Mouse (Mus musculus) CH12.LX (cell line): ENCODE results near the gene Cox17. TPM values are rescaled to one million over a fixed set of nuclear protein-coding genes. Genes with fewer than 3 reads are reported as not detected.

Source experiments
- DNase-seq: peaks from one replicate; pipeline ENCODE4 v3.0.0-alpha.2; 2013; ENCODE audit errors: extremely low read depth
- H3K27ac ChIP-seq: 2 replicates; pipeline ENCODE4 v1.5.1; 2012; ENCODE audit warnings: low read depth, mild to moderate bottlenecking, control low read depth, moderate library complexity; ENCODE audit not compliant: insufficient read depth
- H3K27me3 ChIP-seq: replicated peaks from 2 replicates; pipeline ENCODE3; 2012; ENCODE audit warnings: inconsistent platforms
- H3K36me3 ChIP-seq, 2 experiments: replicated peaks in 1 of 2; 2 replicates each; pipeline versions ENCODE3 to v1.6.1; 2012; ENCODE audit warnings: inconsistent platforms in 1 of 2, low read length in 1 of 2, mild to moderate bottlenecking in 1 of 2, mixed read lengths in 1 of 2, moderate library complexity in 1 of 2; ENCODE audit not compliant: control insufficient read depth in 1 of 2, insufficient read depth in 1 of 2
- H3K4me1 ChIP-seq, 2 experiments: 2 replicates each; pipeline ENCODE4 v1.6.1; 2012; ENCODE audit warnings: inconsistent platforms in 1 of 2, moderate library complexity in 1 of 2; ENCODE audit not compliant: insufficient read depth in 2 of 2, control insufficient read depth in 1 of 2
- H3K4me2 ChIP-seq: 2 replicates; pipeline ENCODE4 v1.6.1; 2012; ENCODE audit warnings: low read depth, mild to moderate bottlenecking, control low read depth; ENCODE audit not compliant: poor library complexity, insufficient read depth, severe bottlenecking
- H3K4me3 ChIP-seq, 3 experiments: fragments of 150-350 bp in 1 of 3; sonication (generic) in 1 of 3; replicated peaks in 1 of 3; 2 replicates each; pipeline versions ENCODE3 to v1.5.1; 2011 to 2012; ENCODE audit warnings: low read depth in 2 of 3, low read length in 2 of 3, mild to moderate bottlenecking in 2 of 3, moderate library complexity in 2 of 3, control low read depth in 1 of 3, improper control_type of control experiment in 1 of 3, inconsistent platforms in 1 of 3, mixed read lengths in 1 of 3; ENCODE audit not compliant: poor library complexity in 1 of 3
- H3K79me2 ChIP-seq: replicated peaks from 2 replicates; pipeline ENCODE4 v1.6.1; 2012; ENCODE audit warnings: mild to moderate bottlenecking, moderate library complexity; ENCODE audit not compliant: control insufficient read depth, poor library complexity, insufficient read depth, severe bottlenecking; ENCODE audit errors: extremely low read depth
- H3K9ac ChIP-seq: 2 replicates; pipeline ENCODE4 v1.6.1; 2012; ENCODE audit warnings: low read depth, mild to moderate bottlenecking, control low read depth, moderate library complexity; ENCODE audit not compliant: insufficient read depth
- H3K9me3 ChIP-seq: replicated peaks from 2 replicates; pipeline ENCODE3; 2012; ENCODE audit warnings: low read length, inconsistent platforms, mixed read lengths
- CHD1 ChIP-seq: IDR thresholded peaks from 2 replicates; pipeline ENCODE4 v1.6.1; 2012; ENCODE audit warnings: low read depth, low read length, improper control_type of control experiment, inconsistent platforms
- CTCF ChIP-seq, 2 experiments: IDR thresholded peaks in 1 of 2; conservative IDR thresholded peaks in 1 of 2; 2 replicates each; pipeline ENCODE4 v1.5.1; 2011 to 2012; ENCODE audit warnings: low read depth in 2 of 2, low read length in 2 of 2, improper control_type of control experiment in 1 of 2, inconsistent platforms in 1 of 2, mild to moderate bottlenecking in 1 of 2, moderate library complexity in 1 of 2
- ELF1 ChIP-seq: IDR thresholded peaks from 2 replicates; pipeline ENCODE4 v1.6.1; 2014; ENCODE audit warnings: low read depth, mild to moderate bottlenecking, inconsistent platforms, low read length, improper control_type of control experiment
- EP300 ChIP-seq: IDR thresholded peaks from 2 replicates; pipeline ENCODE4 v1.6.1; 2011; ENCODE audit warnings: low read length, improper control_type of control experiment
- ETS1 ChIP-seq: conservative IDR thresholded peaks from 2 replicates; pipeline ENCODE4 v1.6.1; 2012; ENCODE audit warnings: low read depth, mild to moderate bottlenecking, inconsistent platforms, low read length, improper control_type of control experiment, moderate library complexity
- GABPA ChIP-seq: IDR thresholded peaks from 2 replicates; pipeline ENCODE4 v1.6.1; 2012; ENCODE audit warnings: low read depth, low read length, improper control_type of control experiment, inconsistent platforms; ENCODE audit not compliant: insufficient replicate concordance
- HCFC1 ChIP-seq: IDR thresholded peaks from 2 replicates; pipeline ENCODE4 v1.6.1; 2012; ENCODE audit warnings: low read depth, mild to moderate bottlenecking, inconsistent platforms, low read length, improper control_type of control experiment
- IRF4 ChIP-seq: IDR thresholded peaks from 2 replicates; pipeline ENCODE4 v1.6.1; 2014; ENCODE audit warnings: low read depth, mild to moderate bottlenecking, inconsistent platforms, low read length, improper control_type of control experiment
- JUND ChIP-seq: conservative IDR thresholded peaks from 2 replicates; pipeline ENCODE4 v1.6.1; 2011; ENCODE audit warnings: low read depth, low read length, improper control_type of control experiment
- KAT2A ChIP-seq: IDR thresholded peaks from 2 replicates; pipeline ENCODE4 v1.6.1; 2012; ENCODE audit warnings: low read length, improper control_type of control experiment, inconsistent platforms; ENCODE audit not compliant: insufficient replicate concordance
- MAFK ChIP-seq: IDR thresholded peaks from 2 replicates; pipeline ENCODE4 v1.6.1; 2011; ENCODE audit warnings: low read length, improper control_type of control experiment; ENCODE audit not compliant: insufficient replicate concordance
- MAX ChIP-seq: IDR thresholded peaks from 2 replicates; pipeline ENCODE4 v1.6.1; 2011; ENCODE audit warnings: low read length, improper control_type of control experiment
- MEF2A ChIP-seq: IDR thresholded peaks from 2 replicates; pipeline ENCODE4 v1.6.1; 2014; ENCODE audit warnings: low read depth, mild to moderate bottlenecking, inconsistent platforms, low read length, improper control_type of control experiment, borderline replicate concordance
- MXI1 ChIP-seq: IDR thresholded peaks from 2 replicates; pipeline ENCODE4 v1.6.1; 2011; ENCODE audit warnings: mild to moderate bottlenecking, low read depth, low read length, improper control_type of control experiment
- MYC ChIP-seq: IDR thresholded peaks from 2 replicates; pipeline ENCODE4 v1.6.1; 2011; ENCODE audit warnings: low read depth, mild to moderate bottlenecking, improper control_type of control experiment, low read length
- NELFE ChIP-seq: IDR thresholded peaks from 2 replicates; pipeline ENCODE4 v1.6.1; 2011; ENCODE audit warnings: low read depth, low read length, improper control_type of control experiment
- NRF1 ChIP-seq: IDR thresholded peaks from 2 replicates; pipeline ENCODE4 v1.6.1; 2014; ENCODE audit warnings: low read depth, mild to moderate bottlenecking, inconsistent platforms, low read length, improper control_type of control experiment, moderate library complexity
- PAX5 ChIP-seq: IDR thresholded peaks from 2 replicates; pipeline ENCODE4 v1.6.1; 2012; ENCODE audit warnings: low read length, inconsistent platforms, mixed read lengths
- POLR2A ChIP-seq: IDR thresholded peaks from 2 replicates; pipeline ENCODE4 v1.6.1; 2011; ENCODE audit warnings: low read depth, mild to moderate bottlenecking, improper control_type of control experiment, low read length
- POLR2AphosphoS2 ChIP-seq: IDR thresholded peaks from 2 replicates; pipeline ENCODE4 v1.6.1; 2011; ENCODE audit warnings: low read depth, low read length, improper control_type of control experiment
- RAD21 ChIP-seq: IDR thresholded peaks from 2 replicates; pipeline ENCODE4 v1.6.1; 2011; ENCODE audit warnings: low read depth, mild to moderate bottlenecking, low read length, improper control_type of control experiment, moderate library complexity
- RCOR1 ChIP-seq: conservative IDR thresholded peaks from 2 replicates; pipeline ENCODE4 v1.6.1; 2012; ENCODE audit warnings: low read depth, mild to moderate bottlenecking, inconsistent platforms, low read length, improper control_type of control experiment
- SIN3A ChIP-seq: IDR thresholded peaks from 2 replicates; pipeline ENCODE4 v1.6.1; 2012; ENCODE audit warnings: low read length, improper control_type of control experiment, inconsistent platforms
- SMC3 ChIP-seq: IDR thresholded peaks from 2 replicates; pipeline ENCODE4 v1.6.1; 2011; ENCODE audit warnings: low read depth, low read length, improper control_type of control experiment
- TBP ChIP-seq: conservative IDR thresholded peaks from 2 replicates; pipeline ENCODE4 v1.6.1; 2011; ENCODE audit warnings: low read depth, low read length, improper control_type of control experiment
- UBTF ChIP-seq: IDR thresholded peaks from 2 replicates; pipeline ENCODE4 v1.6.1; 2012; ENCODE audit warnings: low read depth, mild to moderate bottlenecking, inconsistent platforms, low read length, improper control_type of control experiment, moderate library complexity
- USF1 ChIP-seq: IDR thresholded peaks from 2 replicates; pipeline ENCODE4 v1.6.1; 2014; ENCODE audit warnings: low read depth, mild to moderate bottlenecking, inconsistent platforms, low read length, improper control_type of control experiment
- ZC3H11A ChIP-seq: IDR thresholded peaks from 2 replicates; pipeline ENCODE4 v1.6.1; 2012; ENCODE audit warnings: low read depth, mild to moderate bottlenecking, inconsistent platforms, low read length, improper control_type of control experiment
- ZMIZ1 ChIP-seq: IDR thresholded peaks from 2 replicates; pipeline ENCODE4 v1.6.1; 2012; ENCODE audit warnings: low read depth, mild to moderate bottlenecking, inconsistent platforms, low read length, improper control_type of control experiment
- dilution Hi-C: fragments of 300-500 bp; cut with MboI; formaldehyde crosslinking; loops from 2 replicates; pipeline ENCODE4 v1.14.3; 2020; ENCODE audit warnings: low sequenced_read_pairs; ENCODE audit not compliant: extremely low pct_unique_long_range_greater_than_20kb, extremely low pct_ligation_motif_present
- in situ Hi-C: fragments of 300-500 bp; cut with MboI; formaldehyde crosslinking; loops from 3 replicates; pipeline ENCODE4 v1.14.3; 2019; ENCODE audit warnings: low sequenced_read_pairs, low pct_ligation_motif_present, low pct_unique_long_range_greater_than_20kb, mixed read lengths
- polyA plus RNA-seq: library from polyadenylated mRNA; unstranded; fragments of >175 nt; gene quantifications from 2 replicates; pipeline ENCODE4 v1.2.1, GENCODE M21; 2012; ENCODE audit warnings: low read depth; ENCODE audit not compliant: insufficient read length
- total RNA-seq, 2 experiments: library from RNA; depleted of rRNA; stranded (reverse); fragments of 300-350 nt in 1 of 2; fragments of >200 nt in 1 of 2; gene quantifications; 2 replicates each; pipeline ENCODE4 v1.2.3; 2012 to 2014

Gene Cox17
- total and polyA plus RNA-seq, 3 experiments: 410 to 706 (median 622) TPM

DNA sequence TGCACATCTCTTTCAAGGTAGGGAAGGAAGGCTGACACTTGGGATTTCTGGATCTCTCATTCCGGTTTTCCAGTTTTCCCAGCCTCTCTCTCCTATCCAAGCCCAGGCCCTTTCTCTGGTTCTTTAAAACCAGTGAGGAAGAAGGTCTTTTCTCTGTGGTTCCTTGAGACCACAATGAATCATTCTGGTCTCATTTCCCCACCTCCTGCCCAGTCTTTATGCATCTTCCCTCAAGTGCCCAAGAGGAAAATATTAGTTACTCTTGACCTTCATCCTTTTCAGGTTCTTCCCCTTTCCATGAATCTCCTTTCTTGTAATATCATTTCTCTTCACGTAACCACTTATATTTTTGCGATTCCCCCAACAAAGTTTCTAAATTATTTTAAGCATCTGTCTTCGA, 38.9 kb downstream of the Cox17 start (continued):
- TF ChIP-seq UBTF (no peak), RAD21 (no peak; the same call in none of the 2 replicates), MXI1 (no peak)

DNA sequence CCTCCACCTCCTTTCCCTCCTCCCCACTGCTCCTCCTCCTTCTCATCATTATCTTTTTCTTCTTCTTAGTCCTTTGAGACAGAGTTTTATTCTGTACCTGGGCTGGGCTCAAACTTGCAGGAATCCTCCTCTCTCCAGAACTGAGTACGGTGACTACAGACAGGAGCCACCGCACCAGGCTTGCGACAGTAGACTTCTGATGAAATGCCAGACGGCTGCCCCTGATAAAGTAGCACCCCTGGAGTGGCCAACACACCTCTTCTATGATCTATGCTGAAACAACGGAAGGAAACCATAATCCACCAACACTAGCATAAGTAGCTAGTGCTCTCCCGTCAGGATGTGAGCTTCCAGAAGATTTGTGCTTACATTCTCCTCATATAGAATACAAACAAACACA, 40.6 kb downstream of the Cox17 start:
- in situ Hi-C loops: no loop called here
- 0 out of 2 replicates have a peak, but pooled peaks cover 2% of the 10 kb centered on the region for H3K79me2 ChIP-seq
- TF ChIP-seq PAX5 (no peak), MXI1 (no peak), SMC3 (no peak), POLR2A (no peak), USF1 (no peak), ZMIZ1 (no peak), MYC (no peak), MAX (no peak), JUND (no peak), ETS1 (no peak), NELFE (no peak), IRF4 (no peak), CTCF (conservative IDR thresholded peaks at IDR 0.05 in 1 of 2, IDR thresholded peaks at IDR 0.05 in 1 of 2; ENCODE audit: low read depth in 2 of 2, low read length in 2 of 2) (no peak), POLR2AphosphoS2 (no peak), GABPA (no peak), MEF2A (no peak), MAFK (no peak)
- TF ChIP-seq, all 38 proteins: peak for 0
- dilution Hi-C loops: no loop called here
- H3K9me3 ChIP-seq: no peaks in the 10 kb centered on the region
- no peaks in the 10 kb centered on the region for H3K36me3 ChIP-seq
- H3K4me1 ChIP-seq: peaks cover 34 to 57% of the 10 kb centered on the region in 2 experiments
- DNase-seq: no peak
- no peaks in the 10 kb centered on the region for H3K27me3 ChIP-seq
- no peak overlapping the region for H3K4me2 ChIP-seq
- peak overlapping the region; percentile 3; the same call in 1 of the 2 replicates for H3K27ac ChIP-seq
- H3K9ac ChIP-seq: no peak overlapping the region
- H3K4me3 ChIP-seq: no peak overlapping the region

DNA sequence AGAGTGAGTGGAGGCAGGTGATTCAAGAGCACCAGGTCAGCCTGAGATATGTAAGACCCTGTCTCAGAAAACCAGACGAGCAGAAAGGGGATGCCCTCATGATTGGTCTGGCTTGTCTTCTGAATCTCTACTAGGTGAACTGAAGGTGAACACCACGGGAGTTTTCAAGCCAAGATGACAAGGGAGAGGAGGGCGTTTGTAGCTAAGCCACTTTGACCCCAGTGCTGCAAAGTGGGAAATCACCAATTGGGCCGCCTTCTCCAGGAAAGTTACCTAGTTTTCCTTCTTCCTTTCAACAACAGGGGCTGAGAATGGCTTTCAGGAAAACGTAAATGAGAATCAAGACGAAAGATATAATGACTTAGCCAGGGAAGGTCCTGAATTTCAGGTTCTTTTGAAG, 42.0 kb downstream of the Cox17 start:
- Histone ChIP-seq H3K4me2 (peak overlapping the region; percentile 9), H3K4me1 (peaks cover 41 to 69% of the 10 kb centered on the region in 2 experiments), H3K79me2 (0 out of 2 replicates have a peak, but pooled peaks cover 2% of the 10 kb centered on the region), H3K9me3 (no peaks in the 10 kb centered on the region), H3K4me3 (no peak overlapping the region), H3K27me3 (no peaks in the 10 kb centered on the region), H3K36me3 (no peaks in the 10 kb centered on the region), H3K9ac (peak overlapping the region; percentile 25), H3K27ac (peak overlapping the region; percentile 93)
- no peak for DNase-seq
- dilution Hi-C loops: no loop called here
- in situ Hi-C loops: no loop called here
- TF ChIP-seq POLR2A: 0 out of 2 replicates have a peak, but pooled peaks have one; percentile 27
- TF ChIP-seq GABPA: no peak
- no peak; the same call in 1 of the 2 replicates for TF ChIP-seq CHD1
- no peak for TF ChIP-seq MAFK
- TF ChIP-seq HCFC1: no peak
- TF ChIP-seq MEF2A: peak; percentile 39; the same call in 1 of the 2 replicates
- TF ChIP-seq NRF1: no peak
- TF ChIP-seq MXI1: 0 out of 2 replicates have a peak, but pooled peaks have one; percentile 55
- no peak for TF ChIP-seq ZMIZ1
- TF ChIP-seq JUND: no peak
- no peak for TF ChIP-seq RAD21
- no peak for TF ChIP-seq MYC
- no peak for TF ChIP-seq ELF1
- TF ChIP-seq CTCF (conservative IDR thresholded peaks at IDR 0.05 in 1 of 2, IDR thresholded peaks at IDR 0.05 in 1 of 2; ENCODE audit: low read depth in 2 of 2, low read length in 2 of 2): no peak
- TF ChIP-seq SIN3A: peak; percentile 64; the same call in 1 of the 2 replicates
- TF ChIP-seq KAT2A: no peak
- TF ChIP-seq ZC3H11A: no peak
- peak; percentile 43; the same call in 1 of the 2 replicates for TF ChIP-seq EP300
- TF ChIP-seq RCOR1: no peak
- no peak for TF ChIP-seq TBP
